Mouse (Mus musculus) hindbrain, embryonic 11.5 days (tissue): ENCODE results near the gene Cavin1. TPM values are rescaled to one million over a fixed set of nuclear protein-coding genes. Genes with fewer than 3 reads are reported as not detected.

Source experiments
- ATAC-seq: fragments of 200-750 bp; cut with Nextera tagmentation; 2 replicates; pipeline ENCODE4 v1.8.0; 2017; ENCODE audit warnings: mild to moderate bottlenecking, moderate TSS enrichment, moderate library complexity; ENCODE audit not compliant: low FRiP score
- DNase-seq: peaks from one replicate; pipeline ENCODE4 v3.0.0-alpha.2; 2015; ENCODE audit warnings: low spot score
- H3K27ac ChIP-seq: fragments of 300-500 bp; sonication (generic); 2 replicates; pipeline ENCODE4 v1.5.1; 2014; ENCODE audit warnings: mild to moderate bottlenecking, low read depth, low read length
- H3K27me3 ChIP-seq: fragments of 300-500 bp; sonication (generic); 2 replicates; pipeline ENCODE4 v1.6.1; 2014; ENCODE audit warnings: mild to moderate bottlenecking, low read length, moderate library complexity, mixed read lengths; ENCODE audit not compliant: control insufficient read depth, insufficient read depth
- H3K36me3 ChIP-seq: fragments of 300-500 bp; sonication (generic); 2 replicates; pipeline ENCODE4 v1.6.1; 2014; ENCODE audit warnings: mild to moderate bottlenecking, low read length, moderate library complexity, mixed read lengths; ENCODE audit not compliant: control insufficient read depth, insufficient read depth
- H3K4me1 ChIP-seq: fragments of 300-500 bp; sonication (generic); replicated peaks from 2 replicates; pipeline ENCODE4 v1.6.1; 2014; ENCODE audit warnings: low read length, mixed read lengths; ENCODE audit not compliant: control insufficient read depth, insufficient read depth
- H3K4me2 ChIP-seq: fragments of 300-500 bp; sonication (generic); replicated peaks from 2 replicates; pipeline ENCODE4 v1.6.1; 2014; ENCODE audit warnings: mild to moderate bottlenecking, low read depth, low read length
- H3K4me3 ChIP-seq: fragments of 300-500 bp; sonication (generic); 2 replicates; pipeline ENCODE4 v1.5.1; 2014; ENCODE audit warnings: low read depth, low read length
- H3K9ac ChIP-seq: fragments of 300-500 bp; sonication (generic); 2 replicates; pipeline ENCODE4 v1.6.1; 2014; ENCODE audit warnings: low read depth, low read length
- H3K9me3 ChIP-seq: fragments of 300-500 bp; sonication (generic); 2 replicates; pipeline ENCODE4 v1.6.1; 2016; ENCODE audit warnings: low read length; ENCODE audit not compliant: control insufficient read depth
- WGBS: fragments of 180-500 bp; shearing (Covaris S2); extraction: QIAGEN DNeasy Blood & Tissue Kit; methylation state at CpG from one replicate; pipeline ENCODE4 v1.1.7; 2014; 5-methylcytosine and 5-hydroxymethylcytosine counted together
- polyA plus RNA-seq: library from polyadenylated mRNA; unstranded; fragments of >200 nt; fragmentation: Nextera tagmentation; extraction: Ambion mirVana; gene quantifications from 2 replicates; pipeline ENCODE4 v1.2.1, GENCODE M21; 2014

Gene Cavin1
- polyA plus RNA-seq, 1 experiment from 2014 or later: 11.9 TPM

- ATAC-seq: no peak
- Histone ChIP-seq H3K4me3 (no peak overlapping the region), H3K9me3 (no peaks in the 10 kb centered on the region), H3K27ac (no peak overlapping the region), H3K9ac (no peak overlapping the region), H3K4me2 (no peak overlapping the region), H3K4me1 (peaks cover 4% of the 10 kb centered on the region; the same call in 1 of the 2 replicates), H3K36me3 (no peaks in the 10 kb centered on the region), H3K27me3 (peaks cover 38% of the 10 kb centered on the region)
- DNase-seq: no peak
- WGBS: 92% methylated on average over 7 of the region's 7 CpGs
Measured at GRCm38 (mm10) chr11:100973245-100973644, 2.6 kb upstream of the Cavin1 start.

- no peak overlapping the region for H3K27ac ChIP-seq
- H3K36me3 ChIP-seq: no peaks in the 10 kb centered on the region
- no peak overlapping the region for H3K4me2 ChIP-seq
- 60% methylated on average over 10 of the region's 10 CpGs for WGBS
- H3K4me3 ChIP-seq: no peak overlapping the region
- ATAC-seq (no peak), DNase-seq (no peak)
- peaks cover 43% of the 10 kb centered on the region for H3K27me3 ChIP-seq
- H3K9me3 ChIP-seq: no peaks in the 10 kb centered on the region
- no peak overlapping the region for H3K9ac ChIP-seq
- peaks cover 4% of the 10 kb centered on the region; the same call in 1 of the 2 replicates for H3K4me1 ChIP-seq
Measured at GRCm38 (mm10) chr11:100971455-100971854, 768 bp upstream of the Cavin1 start.

GRCm38 (mm10) chr11:100969744-100970556 is 737 bp downstream of the Cavin1 start:
- no peak for ATAC-seq
- Histone ChIP-seq H3K36me3 (no peaks in the 10 kb centered on the region), H3K4me1 (peaks cover 4% of the 10 kb centered on the region; the same call in 1 of the 2 replicates), H3K4me2 (peak overlapping the region; percentile 43), H3K9ac (0 out of 2 replicates have a peak overlapping the region, but pooled peaks have one; percentile 12), H3K27ac (no peak overlapping the region), H3K9me3 (no peaks in the 10 kb centered on the region), H3K4me3 (peak overlapping the region; percentile 33), H3K27me3 (peaks cover 43% of the 10 kb centered on the region)
- DNase-seq: peak; percentile 57
- 2% methylated on average over 65 of the region's 65 CpGs for WGBS

- ATAC-seq (no peak), DNase-seq (peak; percentile 13)
- Histone ChIP-seq H3K4me3 (peak overlapping the region; percentile 33), H3K4me1 (peaks cover 4% of the 10 kb centered on the region; the same call in 1 of the 2 replicates), H3K27me3 (peaks cover 43% of the 10 kb centered on the region), H3K27ac (no peak overlapping the region), H3K36me3 (no peaks in the 10 kb centered on the region), H3K9ac (0 out of 2 replicates have a peak overlapping the region, but pooled peaks have one; percentile 15), H3K4me2 (peak overlapping the region; percentile 43), H3K9me3 (no peaks in the 10 kb centered on the region)
- 9% methylated on average over 32 of the region's 35 CpGs for WGBS
Measured at GRCm38 (mm10) chr11:100969189-100969743, 1.4 kb downstream of the Cavin1 start.

GRCm38 (mm10) chr11:100968501-100968900 is 2.2 kb downstream of the Cavin1 start:
- WGBS: 78% methylated on average over 5 of the region's 5 CpGs
- Histone ChIP-seq H3K9ac (no peak overlapping the region), H3K27ac (no peak overlapping the region), H3K4me2 (no peak overlapping the region), H3K36me3 (no peaks in the 10 kb centered on the region), H3K4me1 (peaks cover 4% of the 10 kb centered on the region; the same call in 1 of the 2 replicates), H3K4me3 (no peak overlapping the region), H3K9me3 (no peaks in the 10 kb centered on the region), H3K27me3 (peaks cover 43% of the 10 kb centered on the region)
- DNase-seq (no peak), ATAC-seq (no peak)

- Histone ChIP-seq H3K27me3 (peaks cover 43% of the 10 kb centered on the region), H3K4me1 (peaks cover 4% of the 10 kb centered on the region; the same call in 1 of the 2 replicates), H3K4me3 (no peak overlapping the region), H3K36me3 (no peaks in the 10 kb centered on the region), H3K27ac (no peak overlapping the region), H3K9me3 (no peaks in the 10 kb centered on the region), H3K9ac (no peak overlapping the region), H3K4me2 (no peak overlapping the region)
- DNase-seq: no peak
- no peak for ATAC-seq
- WGBS: 95% methylated on average over 5 of the region's 5 CpGs
Measured at GRCm38 (mm10) chr11:100967881-100968420, 2.7 kb downstream of the Cavin1 start.

- Histone ChIP-seq H3K4me3 (no peak overlapping the region), H3K9ac (no peak overlapping the region), H3K4me1 (peaks cover 4% of the 10 kb centered on the region; the same call in 1 of the 2 replicates), H3K36me3 (no peaks in the 10 kb centered on the region), H3K4me2 (no peak overlapping the region), H3K27ac (no peak overlapping the region), H3K27me3 (peaks cover 43% of the 10 kb centered on the region), H3K9me3 (no peaks in the 10 kb centered on the region)
- no peak for DNase-seq
- ATAC-seq: no peak
- 68% methylated on average over 5 of the region's 5 CpGs for WGBS
Measured at GRCm38 (mm10) chr11:100967376-100967775, 3.3 kb downstream of the Cavin1 start.

GRCm38 (mm10) chr11:100965760-100966159 is 4.9 kb downstream of the Cavin1 start:
- H3K4me2 ChIP-seq: no peak overlapping the region
- DNase-seq (no peak), ATAC-seq (no peak)
- WGBS: 72% methylated on average over 6 of the region's 6 CpGs
- peaks cover 4% of the 10 kb centered on the region; the same call in 1 of the 2 replicates for H3K4me1 ChIP-seq
- no peaks in the 10 kb centered on the region for H3K36me3 ChIP-seq
- no peak overlapping the region for H3K27ac ChIP-seq
- no peak overlapping the region for H3K4me3 ChIP-seq
- H3K27me3 ChIP-seq: peaks cover 31% of the 10 kb centered on the region
- H3K9me3 ChIP-seq: no peaks in the 10 kb centered on the region
- H3K9ac ChIP-seq: no peak overlapping the region
